Mouse (Mus musculus) C2C12 (cell line): ENCODE results near the gene Bclaf3. TPM values are rescaled to one million over a fixed set of nuclear protein-coding genes. Genes with fewer than 3 reads are reported as not detected.
A peak's percentile ranks its signal among the peaks of the same experiment; 100 is the strongest.
"Not testable (repeated sequence)": the region's sequence is repeated elsewhere in the genome, so short reads cannot be mapped to it uniquely, and the experiment has no call there.

Experiments
- H3K27me3 ChIP-seq: one replicate; pipeline ENCODE4 v1.6.1; 2011; ENCODE audit not compliant: control insufficient read depth, insufficient read depth, insufficient read length
- H3K36me3 ChIP-seq: one replicate; pipeline ENCODE4 v1.6.1; 2011; ENCODE audit not compliant: control insufficient read depth, insufficient read depth
- H3K4me3 ChIP-seq: one replicate; pipeline ENCODE4 v1.5.1; 2011; ENCODE audit warnings: mild to moderate bottlenecking, control low read depth; ENCODE audit not compliant: poor library complexity, insufficient read depth, severe bottlenecking
- H3K79me2 ChIP-seq: one replicate; pipeline ENCODE4 v1.6.1; 2011; ENCODE audit not compliant: control insufficient read depth, insufficient read depth
- H3K79me3 ChIP-seq: one replicate; pipeline ENCODE4 v1.6.1; 2011; ENCODE audit warnings: low read depth, control low read depth
- H3ac ChIP-seq: one replicate; pipeline ENCODE3; 2011; ENCODE audit warnings: low read depth; ENCODE audit not compliant: control insufficient read depth, insufficient read length
- CEBPB ChIP-seq: IDR thresholded peaks from one replicate; pipeline ENCODE4 v1.6.1; 2011; ENCODE audit warnings: low read depth, mild to moderate bottlenecking, control low read depth, moderate library complexity
- CTCF ChIP-seq: IDR thresholded peaks from one replicate; pipeline ENCODE4 v1.5.1; 2011; ENCODE audit not compliant: control insufficient read depth, insufficient read depth, insufficient read length
- FOSL1 ChIP-seq: IDR thresholded peaks from one replicate; pipeline ENCODE4 v1.8.0; 2011; ENCODE audit warnings: mild to moderate bottlenecking, low read length; ENCODE audit not compliant: poor library complexity, insufficient read depth, severe bottlenecking
- MAX ChIP-seq: IDR thresholded peaks from one replicate; pipeline ENCODE4 v1.6.1; 2011; ENCODE audit warnings: mild to moderate bottlenecking, control low read depth
- MYOD1 ChIP-seq: IDR thresholded peaks from one replicate; pipeline ENCODE4 v1.6.1; 2011; ENCODE audit warnings: low read depth; ENCODE audit not compliant: control insufficient read depth, insufficient read length
- MYOG ChIP-seq: IDR thresholded peaks from one replicate; pipeline ENCODE4 v1.6.1; 2011; ENCODE audit not compliant: control insufficient read depth, insufficient read length; ENCODE audit errors: extremely low read depth
- USF1 ChIP-seq: IDR thresholded peaks from one replicate; pipeline ENCODE4 v1.6.1; 2011; ENCODE audit warnings: low read depth, mild to moderate bottlenecking, control low read depth, moderate library complexity
- polyA plus RNA-seq: library from polyadenylated mRNA; unstranded; fragments of >200 nt; fragmentation: generic; extraction: Trizol; gene quantifications from one replicate; pipeline ENCODE4 v1.2.1, GENCODE M21; 2012; ENCODE audit warnings: missing spikeins

Bclaf3 gene
- polyA plus RNA-seq, 1 experiment: 2.3 TPM

DNA sequence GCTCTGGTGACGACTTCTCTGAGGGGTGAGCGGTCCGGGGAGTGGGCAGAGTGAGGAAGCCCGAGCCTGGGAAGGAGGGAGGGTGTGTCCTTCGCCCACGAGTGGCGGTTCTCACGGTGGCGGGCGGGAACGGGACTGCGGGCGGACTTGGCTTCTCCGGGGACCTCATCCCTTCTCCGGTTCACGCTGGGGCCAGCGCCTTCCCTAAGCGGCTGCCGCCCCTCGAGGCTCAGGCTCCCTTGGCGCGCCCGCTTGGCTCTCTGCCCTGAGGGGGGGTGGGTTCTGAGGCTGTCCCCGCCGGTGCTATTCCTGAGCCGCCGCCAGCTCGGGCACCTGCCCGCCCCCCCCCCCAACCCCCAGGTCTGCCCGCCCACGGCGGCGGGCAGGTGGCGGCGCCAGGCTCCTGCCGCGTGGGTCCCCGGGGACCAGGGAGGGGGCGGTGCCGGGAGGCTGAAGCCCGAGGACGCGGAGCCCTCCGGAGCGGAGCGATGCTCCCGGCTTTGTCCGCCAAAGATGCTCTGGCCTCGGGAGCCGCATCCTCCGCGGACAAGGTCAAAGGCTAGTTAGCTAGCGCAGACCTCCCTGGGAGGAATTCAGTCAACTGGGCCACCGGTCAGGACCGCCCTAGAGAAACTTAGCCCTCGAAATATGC is 6.4 kb downstream of the Bclaf3 start:
- Histone ChIP-seq H3K79me2 (peaks cover 36% of the 10 kb centered on the region), H3K79me3 (peaks cover 27% of the 10 kb centered on the region), H3K27me3 (no peaks in the 10 kb centered on the region), H3K36me3 (no peaks in the 10 kb centered on the region), H3K4me3 (peak overlapping the region; percentile 53), H3ac (peak overlapping the region; percentile 68)
- TF ChIP-seq USF1 (no peak), CTCF (no peak), MYOG (no peak), MAX (no peak), MYOD1 (no peak), CEBPB (no peak), FOSL1 (no peak)

DNA sequence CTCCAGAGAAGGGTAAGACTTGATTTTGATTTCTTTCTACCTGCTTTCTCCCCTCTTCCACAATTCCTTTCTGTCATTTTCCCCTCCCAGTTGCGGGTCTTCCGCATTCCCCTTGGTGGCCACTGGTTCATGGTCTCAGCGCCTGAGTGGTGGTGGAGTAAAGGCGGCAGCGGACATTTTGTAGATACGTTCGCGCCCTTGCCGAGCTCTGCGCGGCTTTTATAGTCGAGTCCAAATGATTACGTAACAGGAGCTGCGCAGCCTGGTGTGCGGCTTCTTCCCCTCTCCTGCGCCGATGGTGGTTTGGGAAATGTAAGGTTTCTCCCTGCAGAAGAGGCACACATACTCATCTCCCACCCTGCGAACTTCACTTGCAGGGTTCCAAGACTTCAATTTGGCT is 15.4 kb downstream of the Bclaf3 start:
- Histone ChIP-seq H3K27me3 (no peaks in the 10 kb centered on the region), H3K79me3 (peaks cover 15% of the 10 kb centered on the region), H3K79me2 (peaks cover 31% of the 10 kb centered on the region), H3ac (no peak overlapping the region), H3K36me3 (no peaks in the 10 kb centered on the region), H3K4me3 (no peak overlapping the region)
- TF ChIP-seq CTCF: no peak

DNA sequence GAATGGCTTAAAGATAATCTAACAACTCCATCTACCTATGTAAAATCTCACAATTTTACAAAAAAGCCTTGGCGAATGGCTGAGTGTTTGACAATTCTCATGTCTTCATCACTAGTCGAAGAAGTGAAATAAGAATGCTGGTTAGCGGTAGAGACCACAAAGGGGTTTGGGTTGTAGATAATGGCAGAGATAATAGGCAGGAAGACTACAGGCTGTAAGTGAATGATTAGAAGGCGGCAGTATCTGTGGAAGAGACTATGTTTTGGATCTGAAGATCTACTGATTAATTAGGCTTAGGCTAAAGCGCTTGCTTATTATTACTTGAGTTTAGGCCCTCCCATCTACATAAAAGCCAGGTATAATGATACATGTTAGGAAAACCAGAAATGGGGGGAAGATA is 20.6 kb downstream of the Bclaf3 start:
- peaks cover 10% of the 10 kb centered on the region for H3K36me3 ChIP-seq
- no peak overlapping the region for H3K4me3 ChIP-seq
- TF ChIP-seq MAX (no peak), MYOG (no peak), CEBPB (no peak), USF1 (no peak), FOSL1 (no peak), MYOD1 (no peak), CTCF (no peak)
- H3ac ChIP-seq: no peak overlapping the region
- H3K79me2 ChIP-seq: no peaks in the 10 kb centered on the region
- H3K79me3 ChIP-seq: no peaks in the 10 kb centered on the region
- no peaks in the 10 kb centered on the region for H3K27me3 ChIP-seq

DNA sequence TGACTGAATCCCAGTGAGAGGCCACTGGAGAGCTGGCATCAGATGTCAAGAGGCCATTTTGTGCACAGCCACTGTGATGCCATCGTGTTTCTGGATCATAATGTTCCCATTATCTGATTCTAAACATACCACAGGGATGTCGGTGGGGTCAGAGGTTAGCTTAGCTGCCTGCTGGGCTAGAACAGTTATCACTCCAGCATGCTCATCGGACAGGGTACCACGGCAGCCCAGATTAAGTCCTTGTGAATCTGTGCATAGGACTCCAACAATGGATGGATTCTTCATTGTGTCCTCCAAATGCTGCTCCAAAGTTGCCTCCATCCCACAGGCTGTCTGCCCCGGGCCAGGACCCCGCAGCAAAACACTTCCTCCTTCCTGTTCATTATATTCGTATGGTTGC is 58.2 kb downstream of the Bclaf3 start:
- not testable (repeated sequence) for H3K79me3 ChIP-seq, H3K79me2 ChIP-seq, H3ac ChIP-seq, H3K27me3 ChIP-seq, H3K4me3 ChIP-seq, H3K36me3 ChIP-seq

DNA sequence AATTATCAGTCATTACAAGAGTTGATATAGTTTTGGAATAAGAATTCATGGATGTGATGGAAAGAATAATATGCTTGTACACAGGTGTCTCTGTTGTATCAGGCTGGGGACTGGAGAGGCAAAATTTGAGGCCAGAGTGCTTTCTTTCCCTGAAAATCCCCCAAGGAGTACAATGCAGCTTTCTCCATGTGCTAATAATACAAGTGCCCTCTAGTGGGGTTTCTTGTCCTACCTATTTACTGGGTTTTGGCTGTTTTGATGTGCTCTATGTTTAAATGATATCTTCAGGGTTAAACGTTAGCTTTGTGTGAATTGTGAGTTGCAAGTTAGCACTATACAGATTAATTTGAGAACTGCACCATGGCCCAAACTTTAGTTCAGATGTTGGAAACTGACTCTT is 65.1 kb downstream of the Bclaf3 start:
- TF ChIP-seq USF1: no peak
- no peak for TF ChIP-seq MYOG
- TF ChIP-seq CTCF: no peak
- no peak for TF ChIP-seq MYOD1
- TF ChIP-seq FOSL1: no peak
- TF ChIP-seq MAX: no peak
- TF ChIP-seq CEBPB: no peak
- no peaks in the 10 kb centered on the region for H3K27me3 ChIP-seq

DNA sequence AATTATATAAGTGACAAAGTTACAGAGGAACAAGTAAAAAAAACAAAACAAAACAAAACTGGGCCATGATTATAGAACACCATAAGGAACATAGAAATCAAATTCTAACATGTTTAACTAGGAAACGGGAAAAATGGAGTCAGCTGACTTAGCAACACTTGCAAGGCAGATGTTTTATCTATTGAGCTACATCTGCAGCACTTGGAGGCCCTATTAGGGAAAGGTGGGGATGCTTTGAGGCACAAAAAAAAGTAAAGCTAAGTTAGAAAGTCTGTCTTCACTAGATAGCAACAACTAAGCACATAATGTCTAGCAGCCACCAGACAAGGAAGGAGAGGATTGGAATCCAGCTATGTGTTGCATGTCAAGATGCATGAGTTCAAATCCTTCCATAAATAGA is 71.0 kb downstream of the Bclaf3 start:
- Histone ChIP-seq H3ac (no peak overlapping the region), H3K79me2 (no peaks in the 10 kb centered on the region), H3K27me3 (no peaks in the 10 kb centered on the region), H3K4me3 (no peak overlapping the region), H3K79me3 (no peaks in the 10 kb centered on the region), H3K36me3 (no peaks in the 10 kb centered on the region)
- TF ChIP-seq CEBPB (no peak), MAX (no peak), MYOD1 (no peak), CTCF (no peak), MYOG (no peak), FOSL1 (no peak), USF1 (no peak)

More for the DNA sequence above, 65.1 kb downstream of the Bclaf3 start:
- no peaks in the 10 kb centered on the region for H3K79me2 ChIP-seq
- H3K79me3 ChIP-seq: no peaks in the 10 kb centered on the region
- no peak overlapping the region for H3ac ChIP-seq
- no peaks in the 10 kb centered on the region for H3K36me3 ChIP-seq
- H3K4me3 ChIP-seq: no peak overlapping the region
